Mouse (Mus musculus): ENCODE data around the gene Mars.

DNA sequence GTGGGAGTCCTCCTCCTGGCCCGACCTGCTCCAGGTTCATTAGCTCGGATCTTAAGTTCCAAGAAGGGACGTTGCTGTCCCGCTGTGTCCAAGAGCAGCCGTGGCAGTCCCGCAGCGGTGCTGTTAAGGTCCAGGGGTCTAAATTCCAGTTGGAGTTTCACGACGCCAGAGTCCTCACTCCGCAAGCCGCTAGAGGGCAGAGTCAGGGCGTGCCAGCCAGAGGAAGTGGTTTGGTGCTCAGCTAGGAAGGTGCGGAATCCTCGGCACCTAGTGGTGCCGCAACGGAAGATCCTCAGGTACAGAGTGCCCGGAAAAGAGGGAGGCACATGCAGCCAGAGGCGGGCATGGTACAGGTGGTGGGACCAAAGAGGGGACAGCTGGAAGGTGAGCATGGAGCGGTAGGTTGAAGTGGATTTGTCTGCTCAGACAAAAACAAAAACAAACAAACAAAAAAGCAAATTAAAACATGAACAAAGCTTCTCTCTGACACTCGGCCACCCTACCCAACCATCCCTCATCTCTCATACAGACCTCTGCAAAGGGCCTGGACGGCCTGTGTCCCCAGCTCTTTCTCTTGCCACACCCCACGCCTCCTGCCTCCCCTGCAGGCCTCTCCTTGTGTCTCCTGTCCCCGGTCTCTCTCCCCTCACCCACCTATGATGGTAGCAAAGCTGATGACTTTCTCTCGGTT lies 39.2 kb upstream of the Mars start:
- TF ChIP-seq CTCF (IDR thresholded peaks at IDR 0.05; ENCODE audit: extremely low read depth, insufficient read length, insufficient replicate concordance, low read depth, low read length) (peak; percentile 86), POLR2A (IDR thresholded peaks at IDR 0.05; ENCODE audit: low read depth, low read length) (no peak)

Data from small intestine, adult 2 months (tissue).